Mouse (Mus musculus) G1E (cell line): ENCODE data around the gene Col26a1.

Source experiments
- CTCF ChIP-seq: IDR thresholded peaks from 2 replicates; pipeline ENCODE4 v1.5.1; 2012; ENCODE audit warnings: low read depth, low read length, inconsistent platforms, mixed read lengths
- GATA1 ChIP-seq: IDR thresholded peaks from 2 replicates; pipeline ENCODE4 v1.6.1; 2012; ENCODE audit warnings: borderline replicate concordance, low read length, inconsistent platforms, mixed read lengths

DNA sequence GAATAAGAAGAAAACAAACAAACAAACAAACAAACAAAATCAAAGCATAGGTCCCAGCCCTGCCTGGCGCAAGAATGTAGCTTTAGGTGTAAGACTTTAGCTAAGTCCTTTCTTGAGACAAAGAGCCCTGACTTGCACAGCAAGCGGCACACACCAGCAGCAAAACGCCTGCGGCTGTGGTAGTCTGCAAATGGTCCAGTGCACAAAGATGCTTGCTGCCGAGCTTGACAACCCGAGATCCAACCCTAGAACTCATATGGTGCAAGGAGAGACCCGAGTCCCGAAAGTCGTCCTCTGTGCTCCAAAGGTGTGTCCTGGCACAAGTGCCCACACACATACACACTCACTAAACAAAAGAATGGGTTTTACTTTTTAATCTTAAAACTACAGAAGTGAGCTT lies 19.7 kb downstream of the Col26a1 start:
- TF ChIP-seq CTCF: no peak
- no peak for TF ChIP-seq GATA1
